Mouse (Mus musculus): Measurements from ENCODE around the gene Afm.

DNA sequence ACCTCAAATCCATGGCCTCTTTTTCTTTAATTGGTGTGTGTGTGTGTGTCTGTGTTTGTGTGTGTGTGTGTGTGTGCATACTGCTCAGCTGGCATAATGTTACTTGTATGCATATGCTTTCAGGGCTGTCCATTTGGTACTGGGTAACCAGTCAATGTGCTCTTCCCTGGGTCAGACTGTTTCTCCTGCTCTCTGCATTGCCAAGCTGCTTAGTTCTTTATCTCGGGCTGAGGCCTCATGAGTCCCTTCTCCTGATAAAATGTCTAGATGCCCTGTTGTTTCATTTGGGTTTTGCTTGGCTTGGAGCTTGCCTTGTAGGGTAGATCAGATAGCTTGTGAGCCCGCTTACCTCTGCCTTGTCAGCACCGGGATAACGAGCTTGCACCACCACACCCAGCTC is 44.1 kb downstream of the Afm start:
- TF ChIP-seq POLR2A (IDR thresholded peaks at IDR 0.05; ENCODE audit: low read depth, low read length) (no peak), CTCF (IDR thresholded peaks at IDR 0.05; ENCODE audit: borderline replicate concordance, insufficient read depth, low read length) (no peak)

All from embryonic fibroblast, embryonic 13.5 days (primary cell).